Mouse (Mus musculus) myocyte (in vitro differentiated cells): ENCODE measurements around the gene Gm3409.

Source experiments
- MYOD1 ChIP-seq, 3 experiments: IDR thresholded peaks; one replicate each; pipeline ENCODE4 v1.6.1; 2011; ENCODE audit warnings: control low read depth in 2 of 3, low read depth in 2 of 3, mild to moderate bottlenecking in 2 of 3, moderate library complexity in 1 of 3; ENCODE audit not compliant: insufficient read length in 2 of 3, control insufficient read depth in 1 of 3
- MYOG ChIP-seq, 3 experiments: IDR thresholded peaks; one replicate each; pipeline ENCODE4 v1.6.1; 2011; ENCODE audit warnings: control low read depth in 2 of 3, low read depth in 2 of 3, mild to moderate bottlenecking in 2 of 3; ENCODE audit not compliant: insufficient read length in 2 of 3, control insufficient read depth in 1 of 3, insufficient read depth in 1 of 3
- POLR2A ChIP-seq: IDR thresholded peaks from one replicate; pipeline ENCODE4 v1.6.1; 2011; ENCODE audit warnings: low read depth, mild to moderate bottlenecking, control low read depth, moderate library complexity; ENCODE audit not compliant: insufficient read length
- POLR2AphosphoS2 ChIP-seq: IDR thresholded peaks from one replicate; pipeline ENCODE4 v1.6.1; 2011; ENCODE audit warnings: low read depth, control low read depth; ENCODE audit not compliant: insufficient read length
- TCF12 ChIP-seq: IDR thresholded peaks from one replicate; pipeline ENCODE4 v1.6.1; 2011; ENCODE audit warnings: mild to moderate bottlenecking, control low read depth; ENCODE audit not compliant: poor library complexity, insufficient read depth, severe bottlenecking
- TCF3 ChIP-seq: IDR thresholded peaks from one replicate; pipeline ENCODE4 v1.6.1; 2011; ENCODE audit warnings: low read depth, control low read depth; ENCODE audit not compliant: insufficient read length
- USF1 ChIP-seq: IDR thresholded peaks from one replicate; pipeline ENCODE4 v1.6.1; 2011; ENCODE audit warnings: low read depth, mild to moderate bottlenecking, control low read depth, moderate library complexity

GRCm38 (mm10) chr5:146567054-146567453 lies 29.6 kb downstream of the Gm3409 start:
- TF ChIP-seq TCF3 (no peak), POLR2AphosphoS2 (no peak), POLR2A (no peak), USF1 (no peak), MYOG (IDR thresholded peaks at IDR 0.05; ENCODE audit: control insufficient read depth in 1 of 3, insufficient read depth in 1 of 3, insufficient read length in 2 of 3, low read depth in 2 of 3) (no peak), MYOD1 (IDR thresholded peaks at IDR 0.05; ENCODE audit: control insufficient read depth in 1 of 3, insufficient read length in 2 of 3, low read depth in 2 of 3) (no peak), TCF12 (no peak)
